Mouse (Mus musculus): ENCODE results near the gene Fam78b.

DNA sequence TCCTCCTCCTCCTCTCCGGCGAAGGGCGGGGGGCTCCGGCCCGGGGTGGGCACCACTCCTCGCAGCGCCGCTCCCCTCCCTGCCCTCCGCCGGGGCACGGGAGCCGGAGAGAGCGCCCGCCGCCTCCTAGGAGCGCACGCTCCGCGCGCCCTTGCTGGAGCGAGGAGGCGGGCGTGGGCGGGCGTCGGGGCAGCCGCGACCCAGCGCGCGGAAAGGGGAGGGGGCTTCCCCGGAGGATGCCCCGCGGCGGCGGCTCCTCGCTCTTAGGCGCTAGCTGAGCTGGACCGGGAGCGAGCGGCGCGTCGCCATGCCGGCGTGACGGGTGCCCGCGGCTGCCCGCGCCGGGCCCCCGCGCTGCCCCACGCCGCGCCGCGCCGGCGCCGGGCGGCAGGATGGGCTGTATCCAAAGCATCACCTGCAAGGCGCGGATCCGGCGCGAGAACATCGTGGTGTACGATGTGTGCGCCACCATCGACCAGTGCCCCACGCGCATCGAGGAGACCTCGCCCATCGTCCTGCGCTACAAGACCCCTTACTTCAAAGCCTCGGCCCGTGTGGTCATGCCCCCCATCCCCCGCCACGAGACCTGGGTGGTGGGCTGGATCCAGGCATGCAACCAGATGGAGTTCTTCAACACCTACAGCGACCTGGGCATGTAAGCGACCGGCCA lies at the start of gene Fam78b:
- TF ChIP-seq CTCF (IDR thresholded peaks at IDR 0.05; ENCODE audit: insufficient read depth, low read length) (no peak), POLR2A (IDR thresholded peaks at IDR 0.05; ENCODE audit: borderline replicate concordance, extremely low read depth, low read depth, low read length) (no peak)

All from lung, adult 2 months (tissue).